8 mouse cellular contexts compared by ENCODE assay signal in genomic region chr17:25222504-25222940, GRCm38 (mm10). TPM values are rescaled to one million over a fixed set of nuclear protein-coding genes. Genes with fewer than 3 reads are reported as not detected.
A peak's percentile ranks its signal among the peaks of the same experiment; 100 is the strongest.
DNase-seq lines count a peak whose midpoint lies in the region; ATAC-seq and TF ChIP-seq lines count a peak whose summit lies in the region.
"Not testable (repeated sequence)": the region's sequence is repeated elsewhere in the genome, so short reads cannot be mapped to it uniquely, and the experiment has no call there.

No protein-coding gene starts in this region.

- ATAC-seq in embryonic facial prominence, embryonic 13.5 days (ENCODE audit: insufficient number of reproducible peaks, insufficient read depth, low FRiP score, low TSS enrichment, low read depth), result peak; percentile 78; the same call in 1 of the 2 replicates
- peak; percentile 82 for ATAC-seq in heart, embryonic 11.5 days (replicated peaks; ENCODE audit: insufficient number of reproducible peaks, low FRiP score, low TSS enrichment)
- peak; percentile 67 for ATAC-seq in liver, embryonic 13.5 days (ENCODE audit: low read depth)
- peak; percentile 95 for ATAC-seq in midbrain, postnatal 0 days (ENCODE audit: low FRiP score)
- peak; percentile 77 for ATAC-seq in stomach, embryonic 15.5 days (ENCODE audit: insufficient read depth, low FRiP score, low read depth)

- WGBS in embryonic facial prominence, embryonic 13.5 days, result 12% methylated on average over 16 of the region's 28 CpGs
- 9% methylated on average over 20 of the region's 28 CpGs for WGBS in heart, embryonic 11.5 days (ENCODE audit: insufficient replicate concordance)
- WGBS in liver, embryonic 13.5 days (ENCODE audit: insufficient replicate concordance), result 5% methylated on average over 18 of the region's 28 CpGs
- WGBS in midbrain, postnatal 0 days, result 13% methylated on average over 11 of the region's 28 CpGs
- WGBS in stomach, embryonic 15.5 days, result 13% methylated on average over 14 of the region's 28 CpGs

- peaks cover 65% of the 10 kb centered on the region for H3K36me3 ChIP-seq in embryonic facial prominence, embryonic 13.5 days
- H3K36me3 ChIP-seq in heart, embryonic 11.5 days (ENCODE audit: control insufficient read depth, insufficient read depth, low read length), result not testable (repeated sequence)
- peaks cover 25% of the 10 kb centered on the region for H3K36me3 ChIP-seq in liver, embryonic 13.5 days
- H3K36me3 ChIP-seq in midbrain, postnatal 0 days (ENCODE audit: insufficient read depth, low read length), result peaks cover 38% of the 10 kb centered on the region
- H3K36me3 ChIP-seq in stomach, embryonic 15.5 days, result peaks cover 14% of the 10 kb centered on the region

- TF ChIP-seq CTCF in bone marrow macrophage, adult 2 months (IDR thresholded peaks at IDR 0.05; ENCODE audit: low read depth, low read length); midbrain, postnatal 0 days (IDR thresholded peaks at IDR 0.05): not testable (repeated sequence)

- H3K4me2 ChIP-seq in embryonic facial prominence, embryonic 13.5 days, result peak overlapping the region; percentile 66
- H3K4me2 ChIP-seq in heart, embryonic 11.5 days, result peak overlapping the region; percentile 89
- H3K4me2 ChIP-seq in liver, embryonic 13.5 days, result peak overlapping the region; percentile 93
- H3K4me2 ChIP-seq in midbrain, postnatal 0 days (ENCODE audit: low read depth, low read length, poor library complexity, severe bottlenecking), result peak overlapping the region; percentile 64
- peak overlapping the region; percentile 76 for H3K4me2 ChIP-seq in stomach, embryonic 15.5 days

- H3K9ac ChIP-seq in embryonic facial prominence, embryonic 13.5 days, result peak overlapping the region; percentile 55
- H3K9ac ChIP-seq in heart, embryonic 11.5 days (ENCODE audit: low read depth, low read length), result peak overlapping the region; percentile 53
- H3K9ac ChIP-seq in liver, embryonic 13.5 days, result peak overlapping the region; percentile 96
- peak overlapping the region; percentile 55 for H3K9ac ChIP-seq in midbrain, postnatal 0 days (replicated peaks; ENCODE audit: low read length, poor library complexity, severe bottlenecking)
- peak overlapping the region; percentile 25; the same call in 1 of the 2 replicates for H3K9ac ChIP-seq in stomach, embryonic 15.5 days

- TF ChIP-seq POLR2A in bone marrow macrophage, adult 2 months (IDR thresholded peaks at IDR 0.05; ENCODE audit: borderline replicate concordance, low read depth, low read length), result not testable (repeated sequence)

- DNase-seq in B cell, adult 2 months, result peak; percentile 26 to 41
- DNase-seq in kidney, adult 11 months, result peak; percentile 44
- peak; percentile 39 for DNase-seq in liver, embryonic 13.5 days
- peak; percentile 19 for DNase-seq in midbrain, postnatal 0 days (ENCODE audit: low spot score)

- peak overlapping the region; percentile 41 for H3K4me3 ChIP-seq in bone marrow macrophage, adult 2 months (ENCODE audit: insufficient read depth, low read length)
- H3K4me3 ChIP-seq in embryonic facial prominence, embryonic 13.5 days, result peak overlapping the region; percentile 41
- peak overlapping the region; percentile 52 for H3K4me3 ChIP-seq in heart, embryonic 11.5 days (ENCODE audit: low read depth, low read length)
- H3K4me3 ChIP-seq in liver, embryonic 13.5 days (replicated peaks), result peak overlapping the region; percentile 86
- peak overlapping the region; percentile 35 for H3K4me3 ChIP-seq in midbrain, postnatal 0 days (ENCODE audit: low read depth, low read length)
- peak overlapping the region; percentile 33 for H3K4me3 ChIP-seq in stomach, embryonic 15.5 days (replicated peaks)

- not testable (repeated sequence) for H3K9me3 ChIP-seq in embryonic facial prominence, embryonic 13.5 days; heart, embryonic 11.5 days (replicated peaks; ENCODE audit: control insufficient read depth, low read length); liver, embryonic 13.5 days (replicated peaks); midbrain, postnatal 0 days (ENCODE audit: low read length); stomach, embryonic 15.5 days

- peaks cover 20% of the 10 kb centered on the region for H3K4me1 ChIP-seq in bone marrow macrophage, adult 2 months (ENCODE audit: control insufficient read depth, insufficient read depth, low read length)
- peaks cover 19% of the 10 kb centered on the region for H3K4me1 ChIP-seq in embryonic facial prominence, embryonic 13.5 days
- not testable (repeated sequence) for H3K4me1 ChIP-seq in heart, embryonic 11.5 days (ENCODE audit: control insufficient read depth, insufficient read depth, low read length); midbrain, postnatal 0 days (ENCODE audit: insufficient read depth, low read length)
- peaks cover 67% of the 10 kb centered on the region for H3K4me1 ChIP-seq in liver, embryonic 13.5 days (replicated peaks)
- H3K4me1 ChIP-seq in stomach, embryonic 15.5 days, result peaks cover 14% of the 10 kb centered on the region

- not testable (repeated sequence) for H3K27ac ChIP-seq in bone marrow macrophage, adult 2 months (ENCODE audit: insufficient read depth, low read depth, low read length); embryonic facial prominence, embryonic 13.5 days
- peak overlapping the region; percentile 80 for H3K27ac ChIP-seq in heart, embryonic 11.5 days (ENCODE audit: low read depth, low read length)
- H3K27ac ChIP-seq in liver, embryonic 13.5 days, result peak overlapping the region; percentile 99
- peak overlapping the region; percentile 70 for H3K27ac ChIP-seq in midbrain, postnatal 0 days (ENCODE audit: low read depth, low read length)
- peak overlapping the region; percentile 48; the same call in 1 of the 2 replicates for H3K27ac ChIP-seq in stomach, embryonic 15.5 days

- not testable (repeated sequence) for H3K27me3 ChIP-seq in embryonic facial prominence, embryonic 13.5 days; heart, embryonic 11.5 days (ENCODE audit: control insufficient read depth, insufficient read depth, low read length); liver, embryonic 13.5 days; midbrain, postnatal 0 days (ENCODE audit: insufficient read depth, low read length); stomach, embryonic 15.5 days (replicated peaks)

RNA-seq across cellular contexts. Expression of gene Gnptg, which starts 17.4 kb away (rescaled TPM):
- polyA plus RNA-seq in bone marrow macrophage, adult 2 months (2012; ENCODE audit: insufficient read depth, insufficient read length, missing spikeins), result 40.5 and 40.8 TPM in 2 replicates
- polyA plus RNA-seq in embryonic facial prominence, embryonic 13.5 days (2015; fragmentation: Nextera tagmentation; extraction: Ambion mirVana), result 33.9 and 34.3 TPM in 2 replicates
- 22.6 and 25.5 TPM in 2 replicates for polyA plus RNA-seq in heart, embryonic 11.5 days (2014; fragmentation: Nextera tagmentation; extraction: Ambion mirVana)
- 21.4 and 21.5 TPM in 2 replicates for polyA plus RNA-seq in liver, embryonic 13.5 days (2015; fragmentation: Nextera tagmentation; extraction: Ambion mirVana)
- total RNA-seq in midbrain, postnatal 0 days (2014; rRNA removed), result 97.2 and 104 TPM in 2 replicates
- 127 and 134 TPM in 2 replicates for polyA plus RNA-seq in midbrain, postnatal 0 days (2015; fragmentation: Nextera tagmentation; extraction: Ambion mirVana)
- 41.9 and 44.2 TPM in 2 replicates for polyA plus RNA-seq in stomach, embryonic 15.5 days (2015; fragmentation: Nextera tagmentation; extraction: Ambion mirVana)

RNA-seq across cellular contexts. Expression of gene Tsr3, which starts 17.4 kb away (rescaled TPM):
- polyA plus RNA-seq in bone marrow macrophage, adult 2 months (2012; ENCODE audit: insufficient read depth, insufficient read length, missing spikeins), result 19.6 and 19.7 TPM in 2 replicates
- 54.4 and 57.2 TPM in 2 replicates for polyA plus RNA-seq in embryonic facial prominence, embryonic 13.5 days (2015; fragmentation: Nextera tagmentation; extraction: Ambion mirVana)
- 32.1 and 33.6 TPM in 2 replicates for polyA plus RNA-seq in heart, embryonic 11.5 days (2014; fragmentation: Nextera tagmentation; extraction: Ambion mirVana)
- 24.2 and 27.6 TPM in 2 replicates for polyA plus RNA-seq in liver, embryonic 13.5 days (2015; fragmentation: Nextera tagmentation; extraction: Ambion mirVana)
- 39.6 and 40.1 TPM in 2 replicates for total RNA-seq in midbrain, postnatal 0 days (2014; rRNA removed)
- 74.2 and 76.2 TPM in 2 replicates for polyA plus RNA-seq in midbrain, postnatal 0 days (2015; fragmentation: Nextera tagmentation; extraction: Ambion mirVana)
- polyA plus RNA-seq in stomach, embryonic 15.5 days (2015; fragmentation: Nextera tagmentation; extraction: Ambion mirVana), result 42.8 and 43.1 TPM in 2 replicates

RNA-seq across cellular contexts. Expression of gene Baiap3, which starts 33.6 kb away (rescaled TPM):
- not detected in 2 replicates for polyA plus RNA-seq in bone marrow macrophage, adult 2 months (2012; ENCODE audit: insufficient read depth, insufficient read length, missing spikeins)
- polyA plus RNA-seq in embryonic facial prominence, embryonic 13.5 days (2015; fragmentation: Nextera tagmentation; extraction: Ambion mirVana), result 1.8 and 2.2 TPM in 2 replicates
- 0.35 and 0.63 TPM in 2 replicates for polyA plus RNA-seq in heart, embryonic 11.5 days (2014; fragmentation: Nextera tagmentation; extraction: Ambion mirVana)
- polyA plus RNA-seq in liver, embryonic 13.5 days (2015; fragmentation: Nextera tagmentation; extraction: Ambion mirVana), result 0.12 and 0.25 TPM in 2 replicates
- total RNA-seq in midbrain, postnatal 0 days (2014; rRNA removed), result 94.2 and 98.4 TPM in 2 replicates
- 48.4 and 49.9 TPM in 2 replicates for polyA plus RNA-seq in midbrain, postnatal 0 days (2015; fragmentation: Nextera tagmentation; extraction: Ambion mirVana)
- 3.3 and 7.2 TPM in 2 replicates for polyA plus RNA-seq in stomach, embryonic 15.5 days (2015; fragmentation: Nextera tagmentation; extraction: Ambion mirVana)

RNA-seq across cellular contexts. Expression of gene Unkl, which starts 34.3 kb away (rescaled TPM):
- polyA plus RNA-seq in bone marrow macrophage, adult 2 months (2012; ENCODE audit: insufficient read depth, insufficient read length, missing spikeins), result 10.2 and 12.6 TPM in 2 replicates
- 9.7 and 11.8 TPM in 2 replicates for polyA plus RNA-seq in embryonic facial prominence, embryonic 13.5 days (2015; fragmentation: Nextera tagmentation; extraction: Ambion mirVana)
- polyA plus RNA-seq in heart, embryonic 11.5 days (2014; fragmentation: Nextera tagmentation; extraction: Ambion mirVana), result 2.9 and 3.2 TPM in 2 replicates
- 14.4 and 18.0 TPM in 2 replicates for polyA plus RNA-seq in liver, embryonic 13.5 days (2015; fragmentation: Nextera tagmentation; extraction: Ambion mirVana)
- total RNA-seq in midbrain, postnatal 0 days (2014; rRNA removed), result 34.1 and 34.7 TPM in 2 replicates
- polyA plus RNA-seq in midbrain, postnatal 0 days (2015; fragmentation: Nextera tagmentation; extraction: Ambion mirVana), result 17.3 and 19.5 TPM in 2 replicates
- 7.2 TPM in 2 replicates for polyA plus RNA-seq in stomach, embryonic 15.5 days (2015; fragmentation: Nextera tagmentation; extraction: Ambion mirVana)

RNA-seq across cellular contexts. Expression of gene BC003965, which starts 38.2 kb away (rescaled TPM):
- polyA plus RNA-seq in bone marrow macrophage, adult 2 months (2012; ENCODE audit: insufficient read depth, insufficient read length, missing spikeins), result 9.0 and 10.8 TPM in 2 replicates
- polyA plus RNA-seq in embryonic facial prominence, embryonic 13.5 days (2015; fragmentation: Nextera tagmentation; extraction: Ambion mirVana), result 34.9 and 35.5 TPM in 2 replicates
- 24.6 and 26.7 TPM in 2 replicates for polyA plus RNA-seq in heart, embryonic 11.5 days (2014; fragmentation: Nextera tagmentation; extraction: Ambion mirVana)
- polyA plus RNA-seq in liver, embryonic 13.5 days (2015; fragmentation: Nextera tagmentation; extraction: Ambion mirVana), result 23.8 and 27.3 TPM in 2 replicates
- 16.8 and 17.9 TPM in 2 replicates for total RNA-seq in midbrain, postnatal 0 days (2014; rRNA removed)
- polyA plus RNA-seq in midbrain, postnatal 0 days (2015; fragmentation: Nextera tagmentation; extraction: Ambion mirVana), result 30.2 and 30.3 TPM in 2 replicates
- polyA plus RNA-seq in stomach, embryonic 15.5 days (2015; fragmentation: Nextera tagmentation; extraction: Ambion mirVana), result 34.1 and 35.5 TPM in 2 replicates

Comparison
In these comparisons a context has a peak if more than half of its experiments do, and no peak if none do; other contexts are left out.
1. H3K4me3 ChIP-seq: peak in every context shown above with its lines; median percentile 86 in liver, embryonic 13.5 days; 52 in heart, embryonic 11.5 days; 41 in bone marrow macrophage, adult 2 months; 41 in embryonic facial prominence, embryonic 13.5 days; 35 in midbrain, postnatal 0 days; 33 in stomach, embryonic 15.5 days.
2. H3K9ac ChIP-seq: peak in every context shown above with its lines; median percentile 96 in liver, embryonic 13.5 days; 55 in embryonic facial prominence, embryonic 13.5 days; 55 in midbrain, postnatal 0 days; 53 in heart, embryonic 11.5 days; 25 in stomach, embryonic 15.5 days.